Mouse (Mus musculus) megakaryocyte progenitor cell, adult 5-6 weeks (primary cell): ENCODE results near the gene Inpp5a. TPM values are rescaled to one million over a fixed set of nuclear protein-coding genes. Genes with fewer than 3 reads are reported as not detected.

ENCODE experiments used
- ATAC-seq: replicated peaks from 2 replicates; pipeline ENCODE4 v1.8.0; 2016; ENCODE audit warnings: mild to moderate bottlenecking, moderate TSS enrichment, inconsistent platforms; ENCODE audit not compliant: poor library complexity
- total RNA-seq, 2 experiments: library from RNA; stranded (forward) in 1 of 2; stranded (reverse) in 1 of 2; fragments of 157-497, 149-512 nt in 1 of 2; fragments of 200-1000 nt in 1 of 2; gene quantifications; 2 replicates each; pipeline versions ENCODE4 v1.2.3 to v1.2.4; 2015 to 2017

Inpp5a gene
- total RNA-seq, 2 experiments from 2014 or later = 9.9 to 11.2 TPM

DNA sequence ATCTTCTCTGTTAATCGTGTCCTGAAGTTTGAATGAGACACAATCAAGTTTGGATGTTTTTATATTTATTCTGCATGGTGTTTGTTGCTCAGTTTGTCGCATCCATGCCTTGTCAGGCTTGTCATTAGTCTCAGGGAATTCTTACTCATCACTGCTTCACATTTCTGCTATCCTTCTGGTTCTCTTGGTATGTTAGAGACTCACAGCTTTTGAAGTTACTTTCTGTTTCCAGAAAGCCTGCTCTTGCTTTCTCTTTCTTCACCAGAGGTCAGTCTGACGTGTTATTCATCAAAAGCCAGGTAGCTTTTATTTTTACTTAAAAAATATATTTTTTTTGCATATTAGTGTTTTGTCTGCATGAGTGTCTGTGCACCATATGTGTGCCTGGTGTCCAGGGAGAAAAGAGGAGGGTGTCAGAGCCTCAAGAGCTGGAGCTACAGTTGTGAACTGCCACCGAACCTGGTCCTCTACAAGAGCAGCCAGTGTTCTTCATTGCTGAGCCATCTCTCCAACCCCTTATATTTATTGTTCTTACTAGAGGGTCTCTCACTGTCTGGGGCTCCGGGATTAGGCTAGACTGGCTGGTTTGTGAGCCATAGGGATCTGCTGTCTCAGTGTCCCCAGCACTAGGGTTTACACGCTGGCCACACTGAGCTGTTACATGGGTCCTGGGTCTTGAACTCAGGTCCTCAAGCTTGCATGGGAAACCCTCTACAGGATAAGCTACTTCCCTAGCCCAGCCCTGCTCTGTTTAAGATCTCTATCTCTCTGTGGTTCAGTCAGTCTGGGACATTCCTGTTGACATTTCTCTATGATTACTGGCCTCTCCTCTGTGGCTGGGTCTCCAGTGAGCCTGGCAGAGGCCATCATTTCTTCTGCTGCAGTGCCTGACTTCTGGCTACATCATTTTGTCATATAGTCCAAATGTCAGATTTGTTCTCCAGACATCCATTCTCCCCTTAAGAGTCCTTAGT, 51.3 kb downstream of the Inpp5a start:
- ATAC-seq = 0 out of 2 replicates have a peak, but pooled peaks have one; percentile 9

DNA sequence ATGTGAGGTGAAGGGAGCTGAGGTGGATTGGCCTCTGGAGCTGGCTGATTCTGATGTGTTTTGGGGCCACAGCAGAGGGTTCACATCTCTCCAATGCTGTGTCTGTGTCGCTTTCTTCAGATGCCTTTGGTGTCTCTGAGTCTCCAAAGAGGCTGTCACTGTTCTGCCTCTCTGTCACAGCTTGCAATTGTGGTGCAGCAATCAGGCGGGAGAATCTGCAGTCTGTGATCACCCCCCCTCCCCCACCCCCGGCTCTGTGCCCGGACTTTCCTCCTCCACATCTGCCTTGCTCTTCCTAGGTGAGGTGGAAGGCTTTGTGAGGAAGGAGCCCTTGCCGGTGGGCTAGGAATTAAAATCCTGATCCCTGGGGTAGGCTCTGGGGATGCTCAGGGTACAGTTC, 52.1 kb downstream of the Inpp5a start:
- ATAC-seq = no peak

DNA sequence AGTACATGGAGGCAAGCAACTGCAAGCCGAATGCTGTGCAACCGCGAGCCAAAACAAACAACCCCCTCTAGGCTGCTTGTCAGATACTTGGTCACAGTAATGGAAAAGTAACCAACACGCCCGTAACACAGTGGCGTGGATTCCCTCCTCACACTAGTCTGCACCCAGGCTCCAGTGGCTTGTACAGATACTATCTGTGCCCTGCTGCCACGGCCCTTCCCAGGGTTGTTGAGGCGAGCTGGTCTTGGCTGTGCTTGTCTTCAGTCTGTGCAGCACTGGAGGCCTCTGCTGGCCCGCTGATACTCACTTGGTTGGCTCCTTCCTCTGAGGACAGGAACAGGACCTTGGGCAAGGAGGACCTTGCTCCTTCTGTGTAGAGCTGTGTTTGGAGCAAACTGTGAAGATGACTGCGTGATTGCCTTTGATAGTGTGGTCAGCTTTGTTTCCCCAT, 52.9 kb downstream of the Inpp5a start:
- ATAC-seq = peak; percentile 75

DNA sequence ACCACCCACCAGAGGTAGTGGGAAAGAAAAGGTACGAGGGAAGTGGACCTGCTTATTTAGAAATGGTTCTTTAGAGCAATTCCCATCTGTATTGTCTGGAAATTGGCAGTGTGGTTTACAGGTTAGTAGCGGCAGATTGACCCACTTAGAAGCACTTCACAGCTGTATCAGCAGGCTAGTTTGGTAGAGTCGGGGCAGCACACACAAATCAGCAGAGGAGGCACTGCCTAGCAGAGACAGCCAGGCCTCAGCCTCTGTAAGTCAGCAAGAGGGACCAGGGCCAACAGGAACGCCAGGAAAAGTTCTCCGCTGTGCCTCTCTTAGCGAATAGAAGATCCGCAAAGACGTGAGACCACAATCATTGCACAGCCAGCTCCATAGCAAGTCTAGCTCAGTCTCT, 56.7 kb downstream of the Inpp5a start:
- no peak for ATAC-seq

DNA sequence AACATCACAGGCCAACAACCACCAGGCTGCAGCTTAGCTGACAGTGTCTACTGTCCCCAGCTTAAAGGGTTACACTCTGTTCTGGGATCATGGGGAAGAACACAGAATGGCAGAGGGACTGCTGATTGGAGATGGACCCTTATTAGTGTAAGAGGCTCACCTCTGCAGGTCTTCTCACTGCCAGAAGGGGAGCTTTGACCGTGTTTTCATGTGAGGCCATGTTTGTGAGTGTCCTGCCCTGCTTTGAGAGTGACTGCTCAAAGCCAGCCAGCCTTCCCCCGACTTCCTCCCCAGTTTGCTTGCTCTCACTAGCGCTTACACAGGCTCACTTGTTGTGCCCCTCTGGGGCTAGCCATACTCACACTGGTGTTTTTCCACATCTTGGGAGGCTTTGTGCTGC, 58.5 kb downstream of the Inpp5a start:
- no peak for ATAC-seq

DNA sequence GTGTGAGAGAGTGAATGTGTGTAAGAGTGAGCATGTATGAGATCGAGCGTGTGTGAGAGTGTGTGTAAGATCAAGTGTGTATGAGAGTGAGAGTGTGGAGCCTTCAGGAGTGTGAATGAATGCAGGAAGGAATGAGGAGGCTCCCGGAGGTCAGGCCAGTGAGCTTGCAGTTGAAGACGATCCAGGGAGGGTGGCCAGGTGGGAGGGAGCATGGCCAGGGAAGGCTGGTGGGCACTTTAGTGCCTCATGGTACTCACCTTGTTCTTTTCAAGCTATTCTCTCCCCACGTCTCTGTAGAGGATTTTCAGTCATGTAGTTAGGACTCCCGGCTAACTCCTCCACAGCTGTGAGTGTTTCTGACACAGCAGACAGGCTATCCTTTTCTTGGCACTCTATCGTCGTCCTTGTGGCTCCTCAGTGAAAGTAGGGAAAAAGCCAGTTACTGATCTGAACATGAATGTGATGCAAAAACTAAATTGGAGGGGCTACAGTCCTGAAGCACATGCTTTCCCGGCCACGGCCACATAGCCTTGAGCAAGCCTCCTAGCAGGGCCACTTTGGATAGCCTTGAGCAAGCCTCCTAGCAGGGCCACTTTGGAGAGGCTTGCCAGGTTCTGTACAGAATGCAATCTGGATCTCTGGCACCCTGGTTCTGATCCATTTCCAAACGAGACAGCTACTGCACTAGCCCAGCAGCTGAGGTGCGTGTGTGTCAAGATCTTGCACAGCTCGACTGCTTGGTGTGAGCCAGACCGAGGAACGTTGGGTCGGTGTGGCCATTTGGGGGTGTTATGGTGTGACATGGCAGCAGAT, 61.5 kb downstream of the Inpp5a start:
- ATAC-seq = no peak

DNA sequence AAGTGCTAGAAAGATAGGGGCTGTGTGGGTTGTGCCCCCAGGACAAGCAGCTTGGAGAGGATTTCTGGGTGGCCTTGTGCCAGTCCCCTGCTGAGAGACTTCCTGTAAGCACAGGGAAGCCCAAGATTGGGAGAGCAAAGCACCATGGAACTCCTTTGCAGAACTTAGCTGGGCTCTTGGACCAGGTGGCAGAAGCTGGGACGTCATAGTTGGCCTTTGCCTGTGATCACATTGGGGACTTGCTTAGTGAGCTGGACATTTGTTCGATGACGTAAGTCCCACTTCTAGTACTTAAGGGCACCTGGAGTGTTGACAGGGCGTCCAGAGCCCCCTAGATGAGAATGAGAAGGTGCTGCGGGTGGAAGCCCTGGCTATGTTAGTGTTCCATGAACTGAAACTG, 62.8 kb downstream of the Inpp5a start:
- ATAC-seq = no peak

DNA sequence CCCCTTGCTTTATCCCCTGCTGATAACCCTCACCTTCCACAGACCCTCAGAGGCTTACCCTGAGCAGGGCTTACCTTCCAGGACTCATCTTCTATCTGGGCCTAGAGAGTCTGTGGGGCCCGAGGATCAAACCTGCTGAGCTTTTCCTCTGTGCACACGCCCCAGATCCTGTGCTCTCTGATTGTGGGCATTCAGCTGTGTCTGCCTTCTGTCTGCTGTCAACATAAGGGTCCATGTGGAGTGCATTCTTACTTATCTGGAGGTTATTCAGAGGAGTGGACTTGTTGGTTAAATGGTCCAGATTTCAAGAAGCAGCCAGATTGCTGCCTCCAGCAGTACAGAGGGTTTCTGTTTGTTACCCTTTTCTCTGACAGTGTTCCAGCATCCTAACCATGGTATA, 63.3 kb downstream of the Inpp5a start:
- no peak for ATAC-seq

DNA sequence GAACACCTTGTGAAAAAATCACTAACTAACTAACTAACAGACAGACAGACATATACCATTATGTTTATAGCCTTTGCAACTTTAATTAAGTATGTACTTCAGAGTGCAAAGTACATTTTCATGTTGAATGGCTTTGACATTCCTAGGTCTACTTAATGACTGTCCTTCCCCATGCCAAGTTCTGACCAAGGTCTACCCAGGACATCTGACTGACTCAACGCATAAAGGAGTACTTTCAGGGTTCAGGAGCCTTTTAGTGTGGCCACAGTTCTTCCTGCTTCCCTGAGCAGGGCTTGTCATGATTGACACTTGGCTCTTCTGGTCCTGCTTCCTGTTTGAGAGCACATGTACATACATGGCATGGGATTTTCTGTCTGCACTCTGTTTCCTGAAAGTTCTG, 64.3 kb downstream of the Inpp5a start:
- no peak for ATAC-seq

DNA sequence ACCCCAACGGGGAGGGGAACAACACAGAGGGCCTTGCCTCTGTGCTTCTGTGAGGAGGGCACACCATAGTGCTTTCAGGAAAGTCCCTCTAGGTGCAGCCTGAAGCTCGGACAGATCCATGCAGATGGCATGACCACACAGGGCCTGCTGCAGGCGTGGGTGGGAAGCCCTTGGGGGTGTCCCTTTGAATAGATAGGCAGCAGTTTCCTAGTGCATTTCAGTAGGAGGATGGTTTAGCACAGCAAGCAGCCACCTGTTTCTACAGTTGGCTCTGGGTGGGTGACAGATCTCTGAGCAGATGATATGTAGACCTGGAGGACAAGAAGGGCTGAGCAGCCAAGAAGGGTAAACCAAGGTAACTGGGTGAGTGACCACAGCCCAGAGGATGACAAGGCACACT, 65.4 kb downstream of the Inpp5a start:
- ATAC-seq = no peak

DNA sequence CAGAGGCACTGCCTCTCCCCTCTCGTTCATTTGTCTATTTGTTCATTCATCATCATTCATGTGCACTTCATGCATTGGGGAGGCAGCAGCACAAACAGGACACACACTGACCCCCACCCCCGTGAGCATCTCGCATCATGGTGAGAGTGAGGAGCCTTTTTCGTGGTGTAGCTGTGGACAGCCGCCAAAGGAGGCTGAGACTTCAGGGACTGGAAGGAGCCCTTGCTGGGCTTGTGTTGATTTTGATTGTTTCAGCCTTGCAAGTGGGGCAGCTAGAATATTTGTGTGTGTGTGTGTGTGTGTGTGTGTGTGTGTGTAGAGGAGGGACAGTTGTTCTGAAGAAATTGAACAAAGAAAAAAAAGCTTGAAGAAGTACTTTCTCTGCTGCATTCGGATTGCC, 67.8 kb downstream of the Inpp5a start:
- ATAC-seq = no peak

DNA sequence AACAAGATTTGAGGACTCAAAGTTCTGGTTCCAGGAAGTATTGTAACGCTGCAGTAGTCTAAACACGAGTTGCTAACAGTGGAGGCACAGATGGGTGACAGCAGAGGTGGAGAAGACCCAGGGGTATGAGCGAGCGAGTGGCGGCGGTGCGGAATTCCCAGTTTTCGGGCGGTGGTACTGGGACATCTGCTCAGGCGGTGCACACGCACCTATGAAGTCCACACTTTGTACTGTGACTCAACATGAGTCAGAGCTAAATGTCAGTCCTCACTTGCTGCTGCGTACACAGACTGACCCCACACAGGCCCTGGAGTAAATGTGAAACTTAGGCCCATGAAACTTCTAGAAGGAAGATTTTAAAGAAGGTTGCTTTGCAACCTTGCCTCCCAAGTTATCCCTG, 72.4 kb downstream of the Inpp5a start:
- ATAC-seq = no peak

DNA sequence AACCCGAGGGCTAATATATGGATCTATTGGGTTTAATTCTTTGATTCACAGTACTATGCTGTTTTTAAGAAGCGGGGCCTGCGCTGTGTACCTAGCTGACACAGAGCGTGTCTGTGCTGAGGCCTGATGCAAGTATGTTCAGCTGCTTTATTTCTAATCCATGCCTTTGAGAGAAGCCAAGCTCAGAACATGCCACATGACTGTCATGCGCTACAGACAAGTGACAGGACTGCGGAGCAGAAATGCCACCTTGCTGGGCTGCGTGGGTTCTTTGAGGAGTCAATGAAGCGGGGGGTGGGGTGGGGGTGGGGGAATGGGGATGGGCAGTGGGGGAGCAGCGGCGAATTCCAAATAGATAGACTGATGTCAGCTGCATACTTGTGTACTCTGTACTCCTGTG, 73.2 kb downstream of the Inpp5a start:
- no peak for ATAC-seq

DNA sequence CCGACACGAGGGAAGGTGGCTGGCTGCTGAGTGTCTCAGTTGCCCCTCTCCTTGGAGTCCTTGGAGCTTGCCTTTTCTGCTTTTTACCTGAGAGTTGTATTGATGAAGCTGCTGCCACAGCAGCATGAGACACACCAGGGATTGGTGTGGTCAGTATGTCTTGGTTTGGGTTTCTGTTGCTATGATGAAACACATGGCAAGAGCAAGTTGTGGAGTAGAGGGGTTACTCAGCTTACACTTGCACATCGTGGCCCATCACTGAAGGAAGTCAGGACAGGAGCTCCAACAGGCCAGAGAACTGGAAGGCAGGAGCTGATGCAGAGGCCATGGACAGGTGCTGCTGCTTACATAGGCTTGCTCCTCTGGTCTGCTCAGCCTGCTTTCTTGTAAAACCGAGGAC, 76.6 kb downstream of the Inpp5a start:
- ATAC-seq = no peak

DNA sequence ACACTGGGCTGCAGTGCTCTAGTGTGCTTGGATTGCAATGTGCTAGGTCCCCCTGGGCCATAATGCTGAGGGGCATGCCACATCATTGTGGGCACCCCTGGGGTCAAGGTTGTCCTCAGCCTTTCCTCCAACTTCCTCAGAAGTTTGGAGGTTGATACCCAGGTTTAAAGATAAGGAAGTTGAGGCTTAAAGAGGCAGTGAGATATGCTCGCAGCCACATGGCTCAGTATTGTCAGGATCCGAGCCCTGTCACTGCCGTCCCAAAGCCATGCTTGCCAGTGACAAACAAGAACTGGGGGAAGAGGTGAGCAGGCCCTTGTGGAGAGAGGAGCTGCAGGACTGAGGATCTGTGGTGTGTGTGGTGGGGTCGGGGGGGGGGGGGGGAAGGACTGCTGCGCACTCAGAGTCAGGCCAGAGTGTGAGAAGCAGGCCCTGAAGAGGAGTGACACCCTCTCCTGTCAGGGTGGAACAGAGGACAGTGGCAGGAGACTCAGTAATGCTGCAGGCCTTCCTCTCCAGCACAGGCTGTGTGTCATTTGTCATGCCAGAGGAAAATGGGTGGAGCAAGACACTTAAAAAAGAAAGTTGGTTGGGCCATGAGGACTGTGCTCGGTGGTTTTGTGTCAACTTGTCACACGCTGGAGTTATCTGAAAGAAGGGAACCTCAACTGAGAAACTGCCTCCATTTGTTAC, 77.7 kb downstream of the Inpp5a start:
- ATAC-seq = peak; percentile 62

DNA sequence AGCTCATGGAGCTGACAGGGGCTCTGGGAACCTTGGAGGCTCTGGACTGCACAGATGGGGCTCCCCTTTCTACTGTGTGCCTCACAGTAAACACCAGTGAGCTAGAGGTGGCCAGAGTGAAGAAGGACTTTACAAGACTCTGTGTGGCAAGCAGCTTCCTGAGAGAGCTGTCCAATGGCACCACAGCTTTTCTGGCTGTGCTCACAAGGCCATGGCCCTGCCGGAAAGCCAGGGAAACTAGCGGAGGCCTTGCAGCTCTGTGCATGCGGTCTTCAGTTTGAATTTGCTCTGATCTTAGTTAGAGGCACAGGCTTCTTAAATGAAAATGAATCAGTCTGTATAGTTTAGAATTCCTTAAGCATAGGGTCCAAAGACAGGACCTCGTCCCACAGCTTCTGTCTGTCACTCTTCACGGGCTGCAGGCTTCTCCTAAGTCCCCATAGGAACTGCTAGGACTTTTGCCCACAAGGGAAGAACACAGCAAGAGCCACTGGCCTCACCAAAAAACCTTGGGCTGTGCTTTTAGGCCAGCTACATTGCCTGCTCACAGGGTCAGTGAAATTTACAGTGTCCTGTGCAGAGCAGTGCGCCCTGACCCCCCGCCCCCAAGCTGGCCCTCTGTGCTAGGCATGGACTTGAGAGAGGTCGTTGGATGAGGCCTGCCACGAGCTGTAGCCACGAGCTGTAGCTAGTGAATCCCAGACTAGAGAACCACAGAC, 78.4 kb downstream of the Inpp5a start:
- ATAC-seq = peak; percentile 54

DNA sequence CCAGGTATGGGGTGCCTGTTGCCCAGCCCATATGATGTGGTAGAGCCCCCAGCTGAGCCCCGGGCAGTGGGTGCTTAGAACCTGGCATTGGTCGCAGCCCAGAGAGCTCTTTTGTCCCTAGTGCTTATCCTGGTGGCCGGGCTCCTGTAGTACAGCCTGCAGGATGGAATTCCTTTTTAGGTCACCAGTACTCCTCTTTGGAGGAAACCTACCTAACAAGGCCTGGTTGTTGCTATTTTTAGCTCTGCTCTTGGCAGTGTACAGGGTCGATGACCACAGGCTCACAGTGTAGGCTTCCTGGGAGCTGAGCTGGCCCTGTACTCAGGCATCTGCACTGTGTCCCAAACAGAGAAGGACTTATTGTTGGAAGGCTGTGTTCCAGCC, 79.0 kb downstream of the Inpp5a start:
- no peak for ATAC-seq

DNA sequence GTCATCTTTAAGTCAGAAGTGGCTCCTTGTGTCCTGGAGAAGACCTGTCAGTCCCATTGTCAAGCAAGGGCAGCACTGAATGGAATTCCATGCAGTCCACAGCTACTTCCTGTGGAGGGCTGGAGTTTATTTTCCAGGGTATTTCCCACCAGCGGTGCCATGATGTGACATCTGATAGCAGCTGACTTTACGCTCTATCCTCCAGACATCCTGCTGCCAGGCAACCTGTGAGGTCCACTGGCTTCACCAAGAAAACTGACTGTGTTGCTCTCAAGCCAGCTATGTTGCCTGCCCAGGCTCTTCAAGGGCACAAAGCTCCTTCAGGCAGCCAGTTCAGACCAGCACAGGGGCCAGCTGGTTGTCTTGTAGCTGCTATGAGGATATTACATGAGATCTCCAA, 79.5 kb downstream of the Inpp5a start:
- no peak for ATAC-seq

DNA sequence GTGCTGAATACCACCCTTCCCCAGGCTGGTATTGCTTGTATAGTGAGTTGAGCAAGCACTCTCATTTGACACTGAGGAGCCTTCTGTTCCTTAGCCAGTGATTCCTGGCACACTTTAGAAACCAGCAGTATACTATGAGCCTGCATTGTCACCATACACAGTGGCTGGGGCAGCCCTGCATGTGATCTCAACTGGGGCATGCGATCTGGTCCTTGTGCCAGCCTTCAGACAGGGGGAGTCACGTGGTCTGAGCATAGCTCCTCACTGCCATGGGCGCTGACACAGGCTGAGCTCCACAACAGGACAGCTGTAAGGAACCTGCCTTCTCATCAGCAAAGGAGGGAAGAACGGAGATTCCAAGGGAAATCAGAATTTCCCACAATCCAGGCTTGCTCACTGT, 80.5 kb downstream of the Inpp5a start:
- no peak for ATAC-seq

DNA sequence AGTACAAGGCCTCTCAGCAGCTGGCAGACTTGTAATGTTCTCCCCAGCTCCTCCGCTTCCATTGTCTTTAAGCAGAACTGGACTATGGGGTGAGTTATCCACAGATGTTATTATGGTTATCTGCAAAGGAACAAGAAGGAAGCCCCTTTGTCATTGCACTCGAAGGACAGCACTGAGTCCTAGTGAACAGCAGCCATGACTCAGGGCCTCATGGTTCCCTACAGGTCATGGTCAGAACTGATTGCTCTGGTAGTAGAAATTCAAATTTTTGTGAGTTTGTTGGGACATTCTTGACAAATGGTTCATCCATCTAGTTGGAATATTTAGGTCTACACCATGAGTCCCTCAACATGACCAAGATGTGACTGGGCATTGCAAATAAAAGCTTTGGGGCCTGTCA, 81.6 kb downstream of the Inpp5a start:
- ATAC-seq = no peak

DNA sequence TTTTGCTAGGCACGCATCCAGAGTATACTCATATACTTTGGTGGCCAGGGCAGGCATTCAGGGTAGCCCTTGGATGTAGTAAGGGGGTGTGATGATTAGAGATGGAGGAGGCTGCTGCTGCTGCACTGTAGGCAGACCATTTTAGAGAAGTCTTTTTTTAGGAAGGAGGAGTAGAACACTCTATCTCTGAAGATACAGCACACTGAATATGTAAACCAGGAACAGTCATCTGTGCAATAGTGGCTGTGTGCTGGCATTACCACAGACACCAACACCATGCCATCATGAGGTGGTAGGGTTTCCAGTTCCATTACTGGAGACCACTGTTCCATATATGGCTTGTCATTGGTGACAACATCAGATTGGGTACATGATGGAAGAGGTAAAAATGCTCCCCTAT, 83.1 kb downstream of the Inpp5a start:
- ATAC-seq = no peak
